Mouse (Mus musculus) ES-Bruce4 (cell line): ENCODE data around the gene Iqcn.

Experiments used
- CTCF ChIP-seq: IDR thresholded peaks from one replicate; pipeline ENCODE4 v1.8.1; 2011; ENCODE audit warnings: low read depth, low read length
- EP300 ChIP-seq: IDR thresholded peaks from 2 replicates; pipeline ENCODE4 v1.6.1; 2011; ENCODE audit warnings: low read depth, low read length; ENCODE audit not compliant: insufficient read depth
- POLR2A ChIP-seq: IDR thresholded peaks from one replicate; pipeline ENCODE4 v1.8.1; 2011; ENCODE audit warnings: low read length; ENCODE audit not compliant: insufficient read depth

DNA sequence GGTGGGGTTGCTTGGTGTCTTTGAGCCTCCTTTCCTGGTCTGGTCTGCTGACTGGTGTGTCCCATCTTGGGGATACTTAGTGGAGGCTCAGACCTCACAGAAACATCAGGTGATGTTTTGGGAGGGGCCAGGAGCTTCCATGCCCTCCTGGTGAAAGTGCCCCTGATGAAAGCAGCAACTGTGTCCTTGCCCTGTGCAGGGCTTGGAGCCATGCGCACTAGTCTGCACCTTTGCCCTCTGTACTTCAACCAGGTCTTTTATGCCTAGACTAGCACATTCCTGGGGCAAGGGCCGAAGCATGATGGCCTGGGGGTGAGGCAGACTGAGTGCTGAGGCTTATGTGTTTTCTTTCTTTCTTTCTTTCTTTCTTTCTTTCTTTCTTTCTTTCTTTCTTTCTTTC, 37.7 kb upstream of the Iqcn start:
- TF ChIP-seq CTCF (no peak), EP300 (no peak), POLR2A (no peak)
